Mouse (Mus musculus) heart, embryonic 11.5 days (tissue): ENCODE data around the gene Fxyd6. TPM values are rescaled to one million over a fixed set of nuclear protein-coding genes. Genes with fewer than 3 reads are reported as not detected.

Experiments used
- ATAC-seq: fragments of 200-750 bp; cut with Nextera tagmentation; replicated peaks from 2 replicates; pipeline ENCODE4 v1.8.0; 2017; ENCODE audit warnings: moderate library complexity; ENCODE audit not compliant: insufficient number of reproducible peaks, low FRiP score, low TSS enrichment
- H3K27ac ChIP-seq: fragments of 300-500 bp; sonication (generic); 2 replicates; pipeline ENCODE4 v1.5.1; 2014; ENCODE audit warnings: mild to moderate bottlenecking, low read depth, low read length
- H3K27me3 ChIP-seq: fragments of 300-500 bp; sonication (generic); 2 replicates; pipeline ENCODE4 v1.6.1; 2014; ENCODE audit warnings: mild to moderate bottlenecking, low read length, mixed read lengths; ENCODE audit not compliant: control insufficient read depth, insufficient read depth
- H3K36me3 ChIP-seq: fragments of 300-500 bp; sonication (generic); 2 replicates; pipeline ENCODE4 v1.6.1; 2014; ENCODE audit warnings: mild to moderate bottlenecking, low read length, moderate library complexity, mixed read lengths; ENCODE audit not compliant: control insufficient read depth, insufficient read depth
- H3K4me1 ChIP-seq: fragments of 300-500 bp; sonication (generic); 2 replicates; pipeline ENCODE4 v1.6.1; 2014; ENCODE audit warnings: low read length; ENCODE audit not compliant: control insufficient read depth, insufficient read depth
- H3K4me2 ChIP-seq: fragments of 300-500 bp; sonication (generic); 2 replicates; pipeline ENCODE4 v1.6.1; 2014; ENCODE audit warnings: mild to moderate bottlenecking, moderate library complexity
- H3K4me3 ChIP-seq: fragments of 300-500 bp; sonication (generic); 2 replicates; pipeline ENCODE4 v1.5.1; 2014; ENCODE audit warnings: low read depth, low read length
- H3K9ac ChIP-seq: fragments of 300-500 bp; sonication (generic); 2 replicates; pipeline ENCODE4 v1.6.1; 2014; ENCODE audit warnings: mild to moderate bottlenecking, low read depth, low read length, moderate library complexity
- H3K9me3 ChIP-seq: fragments of 300-500 bp; sonication (generic); replicated peaks from 2 replicates; pipeline ENCODE4 v1.6.1; 2016; ENCODE audit warnings: low read length; ENCODE audit not compliant: control insufficient read depth
- WGBS: fragments of 180-500 bp; shearing (Covaris S2); extraction: QIAGEN DNeasy Blood & Tissue Kit; methylation state at CpG from one replicate; pipeline ENCODE4 v1.1.7; 2014; ENCODE audit not compliant: insufficient replicate concordance; 5-methylcytosine and 5-hydroxymethylcytosine counted together
- polyA plus RNA-seq: library from polyadenylated mRNA; unstranded; fragments of >200 nt; fragmentation: Nextera tagmentation; extraction: Ambion mirVana; gene quantifications from 2 replicates; pipeline ENCODE4 v1.2.1, GENCODE M21; 2014

The Fxyd6 gene
- polyA plus RNA-seq, 1 experiment from 2014 or later, result 27.7 TPM

GRCm38 (mm10) chr9:45433119-45433518 lies 63.1 kb downstream of the Fxyd6 start:
- H3K4me2 ChIP-seq, result no peak overlapping the region
- H3K36me3 ChIP-seq, result no peaks in the 10 kb centered on the region
- no peak overlapping the region for H3K27ac ChIP-seq
- 78% methylated on average over 9 of the region's 9 CpGs for WGBS
- H3K9me3 ChIP-seq, result no peaks in the 10 kb centered on the region
- no peak overlapping the region for H3K4me3 ChIP-seq
- H3K27me3 ChIP-seq, result peaks cover 68% of the 10 kb centered on the region
- no peak for ATAC-seq
- H3K9ac ChIP-seq, result no peak overlapping the region
- peaks cover 7% of the 10 kb centered on the region for H3K4me1 ChIP-seq

DNA sequence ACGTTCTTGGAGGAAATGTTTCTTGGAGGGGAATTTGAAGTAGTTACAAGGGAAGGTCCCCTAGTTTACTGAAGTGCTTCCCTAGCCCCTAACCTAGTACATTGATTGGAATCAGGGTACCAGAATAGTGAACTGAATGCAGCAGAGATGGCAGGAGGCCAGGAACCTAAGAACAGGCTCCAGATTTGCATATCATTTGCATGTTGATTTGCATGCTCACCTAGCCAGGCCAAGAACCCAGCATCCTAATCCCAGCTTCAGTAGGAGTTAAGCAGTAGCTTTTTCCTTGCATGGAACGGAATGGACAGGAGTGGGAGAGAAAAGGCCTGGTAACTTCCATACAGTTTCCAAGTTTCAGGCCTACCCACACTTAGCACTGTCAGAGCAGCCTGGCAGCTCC lies 64.2 kb downstream of the Fxyd6 start:
- Histone ChIP-seq H3K9me3 (no peaks in the 10 kb centered on the region), H3K27me3 (peaks cover 61% of the 10 kb centered on the region), H3K9ac (no peak overlapping the region), H3K4me3 (no peak overlapping the region), H3K4me1 (peaks cover 7% of the 10 kb centered on the region), H3K4me2 (no peak overlapping the region), H3K27ac (no peak overlapping the region), H3K36me3 (no peaks in the 10 kb centered on the region)
- 69% methylated on average over 2 of the region's 2 CpGs for WGBS
- ATAC-seq, result no peak

DNA sequence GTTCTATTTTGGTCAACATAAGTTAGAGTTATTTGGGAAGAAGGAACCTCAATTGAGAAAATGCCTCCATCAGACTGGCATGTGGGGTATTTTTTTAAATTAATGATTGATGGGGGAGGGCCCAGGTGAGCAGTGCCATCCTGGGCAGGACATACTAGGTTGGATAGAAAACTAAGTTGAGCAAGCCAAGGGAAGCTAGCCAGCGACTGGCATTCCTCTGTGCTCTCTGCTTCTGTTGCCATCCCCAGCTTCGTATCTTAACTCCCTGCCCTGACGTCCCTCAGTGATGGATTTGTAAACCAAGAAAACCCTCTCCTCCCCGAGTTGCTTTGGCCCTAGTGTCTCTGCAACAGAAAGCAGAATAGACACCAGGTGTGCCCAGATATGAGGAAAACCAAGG lies 69.0 kb downstream of the Fxyd6 start:
- H3K27ac ChIP-seq, result no peak overlapping the region
- peaks cover 30% of the 10 kb centered on the region for H3K27me3 ChIP-seq
- 64% methylated on average over 4 of the region's 4 CpGs for WGBS
- H3K9me3 ChIP-seq, result no peaks in the 10 kb centered on the region
- H3K4me1 ChIP-seq, result no peaks in the 10 kb centered on the region
- no peak overlapping the region for H3K4me3 ChIP-seq
- H3K9ac ChIP-seq, result no peak overlapping the region
- H3K4me2 ChIP-seq, result no peak overlapping the region
- ATAC-seq, result no peak
- no peaks in the 10 kb centered on the region for H3K36me3 ChIP-seq

GRCm38 (mm10) chr9:45440083-45440784 lies 70.2 kb downstream of the Fxyd6 start:
- peaks cover 25% of the 10 kb centered on the region for H3K27me3 ChIP-seq
- no peaks in the 10 kb centered on the region for H3K4me1 ChIP-seq
- no peak overlapping the region for H3K9ac ChIP-seq
- H3K9me3 ChIP-seq, result no peaks in the 10 kb centered on the region
- no peak overlapping the region for H3K4me2 ChIP-seq
- 71% methylated on average over 16 of the region's 16 CpGs for WGBS
- no peak overlapping the region for H3K27ac ChIP-seq
- no peak for ATAC-seq
- no peak overlapping the region for H3K4me3 ChIP-seq
- no peaks in the 10 kb centered on the region for H3K36me3 ChIP-seq

- no peaks in the 10 kb centered on the region for H3K9me3 ChIP-seq
- no peak overlapping the region for H3K4me3 ChIP-seq
- no peak overlapping the region for H3K4me2 ChIP-seq
- no peak for ATAC-seq
- H3K4me1 ChIP-seq, result no peaks in the 10 kb centered on the region
- H3K9ac ChIP-seq, result no peak overlapping the region
- H3K27me3 ChIP-seq, result peaks cover 33% of the 10 kb centered on the region
- H3K36me3 ChIP-seq, result no peaks in the 10 kb centered on the region
- H3K27ac ChIP-seq, result no peak overlapping the region
- WGBS, result 73% methylated on average over 5 of the region's 5 CpGs
Observed at GRCm38 (mm10) chr9:45444251-45444798, 74.3 kb downstream of the Fxyd6 start.

Other genes with a start within 250 kb of the Fxyd6 start
- gene Scn4b, start 231.8 kb upstream of the Fxyd6 start, polyA plus RNA-seq, result 0.10 and 0.46 TPM in 2 replicates
- not detected in 2 replicates for gene BC049352, start 188.2 kb upstream of the Fxyd6 start, polyA plus RNA-seq
- gene Tmprss4, start 166.1 kb upstream of the Fxyd6 start, polyA plus RNA-seq, result 0.07 TPM in 1 of 2 replicates, not detected in the other
- gene Il10ra, start 101.0 kb upstream of the Fxyd6 start, polyA plus RNA-seq, result 0.37 and 0.69 TPM in 2 replicates
- 0.15 and 0.31 TPM in 2 replicates for gene Tmprss13, start 51.1 kb upstream of the Fxyd6 start, polyA plus RNA-seq
- gene Fxyd2, start 29.5 kb downstream of the Fxyd6 start, polyA plus RNA-seq, result 1.0 and 1.6 TPM in 2 replicates
- gene Dscaml1, start 56.4 kb downstream of the Fxyd6 start, polyA plus RNA-seq, result 0.23 TPM in 1 of 2 replicates, not detected in the other